Mouse (Mus musculus): ENCODE data around the gene 2310007B03Rik.

The 2310007B03Rik gene

GRCm38 (mm10) chr1:93101571-93102061, 59.1 kb downstream of the 2310007B03Rik start, which contains the start of gene Kif1a:
Gene Kif1a (minus strand): TSS chr1:93101951.
- peak; percentile 70 for DNase-seq (ENCODE audit: low read depth, low spot score)

All from retina, adult 2 months (tissue).